In the genomic region with DNA sequence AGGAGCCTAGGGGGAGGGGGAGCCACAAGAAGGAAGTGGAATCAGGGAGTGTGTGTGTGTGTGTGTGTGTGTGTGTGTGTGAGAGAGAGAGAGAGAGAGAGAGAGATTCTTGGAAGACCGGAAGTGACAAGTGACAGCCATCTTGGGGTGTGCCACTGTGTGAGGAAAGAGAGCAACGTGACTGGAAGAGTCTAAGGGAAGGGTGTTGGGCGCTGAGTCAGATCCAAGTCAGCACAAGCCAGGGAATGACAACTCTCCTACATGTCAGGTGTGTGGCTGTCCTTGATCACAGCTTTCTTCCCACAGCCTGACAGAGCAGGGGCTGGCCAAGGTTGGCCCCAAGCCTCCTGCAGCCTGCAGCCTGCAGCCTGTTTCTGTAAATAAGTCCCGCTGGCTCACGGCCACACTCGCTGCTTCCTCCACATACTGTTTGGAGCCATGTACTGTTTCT, we compare ENCODE assay signal across 9 mouse cellular contexts. TPM values are rescaled to one million over a fixed set of nuclear protein-coding genes. Genes with fewer than 3 reads are reported as not detected.
DNase-seq lines count a peak whose midpoint lies in the region; ATAC-seq and TF ChIP-seq lines count a peak whose summit lies in the region.
"Had no signal": no experiment of that assay in that cellular context is flagged by ENCODE, and none has a peak within 500 bp of the region (broad histone marks: within the 10 kb centered on the region; RNA-seq: fewer than 3 reads in every experiment).

No protein-coding gene starts in this region.

- H3K27me3 ChIP-seq in intestine, postnatal 0 days (replicated peaks; ENCODE audit: control insufficient read depth, insufficient read depth, low read length) = no peaks in the 10 kb centered on the region
- no peaks in the 10 kb centered on the region for H3K27me3 ChIP-seq in megakaryocyte, embryonic 14.5 days (replicated peaks)

- H3K4me2 ChIP-seq in intestine, postnatal 0 days (replicated peaks; ENCODE audit: low read depth) = no peak overlapping the region

- intact Hi-C loops in left cerebral cortex, adult 2 months (cut with DNase I) = no loop called here
- intact Hi-C loops in left cerebral cortex, postnatal 4 days (cut with DNase I) = no loop called here

- H3K4me3 ChIP-seq in left cerebral cortex, adult 2 months = no peak overlapping the region
- no peak overlapping the region for H3K4me3 ChIP-seq in intestine, postnatal 0 days (ENCODE audit: low read depth, low read length)
- H3K4me3 ChIP-seq in megakaryocyte, embryonic 14.5 days (replicated peaks) = peak overlapping the region; percentile 76

- peak; percentile 11 for ATAC-seq in granulocyte monocyte progenitor cell, adult 5-6 weeks (replicated peaks; ENCODE audit: poor library complexity, severe bottlenecking)
- ATAC-seq in intestine, postnatal 0 days = peak; percentile 54

- H3K9ac ChIP-seq in intestine, postnatal 0 days (ENCODE audit: low read depth, low read length) = no peak overlapping the region

- TF ChIP-seq CTCF in left cerebral cortex, adult 2 months (IDR thresholded peaks at IDR 0.05) = no peak
- TF ChIP-seq CTCF in intestine, postnatal 0 days (IDR thresholded peaks at IDR 0.05; ENCODE audit: low read depth) = no peak

- H3K9me3 ChIP-seq in intestine, postnatal 0 days (ENCODE audit: control insufficient read depth) = no peaks in the 10 kb centered on the region
- peaks cover 4% of the 10 kb centered on the region for H3K9me3 ChIP-seq in megakaryocyte, embryonic 14.5 days

- DNase-seq in left cerebral cortex, adult 2 months (ENCODE audit: extremely low spot score in 1 of 2, low spot score in 2 of 2) = peak; percentile 45 to 57
- DNase-seq in left cerebral cortex, postnatal 4 days = no peak
- no peak for DNase-seq in embryo, embryonic 11 days
- DNase-seq in T-cell, adult 2 months (ENCODE audit: low spot score) = no peak
- no peak for DNase-seq in ovary, adult 18-20 months (ENCODE audit: low spot score)

- peak overlapping the region; percentile 57 for H3K27ac ChIP-seq in left cerebral cortex, adult 2 months
- 0 out of 2 replicates have a peak overlapping the region, but pooled peaks have one; percentile 15 for H3K27ac ChIP-seq in intestine, postnatal 0 days (ENCODE audit: low read depth, low read length)

- H3K36me3 ChIP-seq in intestine, postnatal 0 days (ENCODE audit: control insufficient read depth, insufficient read depth) = no peaks in the 10 kb centered on the region
- peaks cover 99% of the 10 kb centered on the region for H3K36me3 ChIP-seq in megakaryocyte, embryonic 14.5 days (replicated peaks; ENCODE audit: low read length)

- H3K4me1 ChIP-seq in intestine, postnatal 0 days (replicated peaks; ENCODE audit: control insufficient read depth, insufficient read depth, low read length) = peaks cover 6% of the 10 kb centered on the region; the same call in 1 of the 2 replicates
- H3K4me1 ChIP-seq in megakaryocyte, embryonic 14.5 days = peaks cover 99% of the 10 kb centered on the region

- WGBS in intestine, postnatal 0 days = 44% methylated on average over 6 of the region's 6 CpGs

RNA-seq across cellular contexts. Expression of gene Ccdc97, which starts 13.1 kb away (rescaled TPM):
- total RNA-seq in left cerebral cortex, adult 2 months (2021) = 10 to 100 TPM; 65.4 to 66.5 TPM
- 10 to 100 TPM; 47.8 to 48.6 TPM for total RNA-seq in left cerebral cortex, postnatal 4 days (2021)
- total RNA-seq in granulocyte monocyte progenitor cell, adult 5-6 weeks (2014; fragmentation: Nextera tagmentation) = 35.6 and 51.7 TPM in 2 replicates
- 8.9 and 14.8 TPM in 2 replicates for total RNA-seq in granulocyte monocyte progenitor cell, adult 5-6 weeks (2017)
- 15.9 and 16.5 TPM in 2 replicates for polyA plus RNA-seq in intestine, postnatal 0 days (2015; fragmentation: Nextera tagmentation; extraction: Ambion mirVana)
- 30.5 and 39.5 TPM in 2 replicates for polyA plus RNA-seq in megakaryocyte, embryonic 14.5 days (2012; ENCODE audit: insufficient read depth, low replicate concordance)

RNA-seq across cellular contexts. Expression of gene Tgfb1, which starts 19.0 kb away (rescaled TPM):
- total RNA-seq in left cerebral cortex, adult 2 months (2021) = 10 to 100 TPM in 1 of 2 experiments, 1 to 10 TPM in 1; 7.3 to 10.7 TPM
- 10 to 100 TPM in 1 of 2 experiments, 1 to 10 TPM in 1; 8.5 to 10.1 TPM for total RNA-seq in left cerebral cortex, postnatal 4 days (2021)
- 261 and 291 TPM in 2 replicates for total RNA-seq in granulocyte monocyte progenitor cell, adult 5-6 weeks (2014; fragmentation: Nextera tagmentation)
- total RNA-seq in granulocyte monocyte progenitor cell, adult 5-6 weeks (2017) = 26.4 and 34.3 TPM in 2 replicates
- 1.7 and 2.2 TPM in 2 replicates for polyA plus RNA-seq in intestine, postnatal 0 days (2015; fragmentation: Nextera tagmentation; extraction: Ambion mirVana)
- 4,315 and 7,169 TPM in 2 replicates for polyA plus RNA-seq in megakaryocyte, embryonic 14.5 days (2012; ENCODE audit: insufficient read depth, low replicate concordance)

RNA-seq across cellular contexts. Expression of gene B9d2, which starts 25.2 kb away (rescaled TPM):
- 10 to 100 TPM; 21.3 to 25.9 TPM for total RNA-seq in left cerebral cortex, adult 2 months (2021)
- total RNA-seq in left cerebral cortex, postnatal 4 days (2021) = 10 to 100 TPM; 24.7 to 25.7 TPM
- 49.7 and 53.8 TPM in 2 replicates for total RNA-seq in granulocyte monocyte progenitor cell, adult 5-6 weeks (2014; fragmentation: Nextera tagmentation)
- 31.0 and 49.9 TPM in 2 replicates for total RNA-seq in granulocyte monocyte progenitor cell, adult 5-6 weeks (2017)
- polyA plus RNA-seq in intestine, postnatal 0 days (2015; fragmentation: Nextera tagmentation; extraction: Ambion mirVana) = 12.4 and 12.6 TPM in 2 replicates
- 89.8 and 105 TPM in 2 replicates for polyA plus RNA-seq in megakaryocyte, embryonic 14.5 days (2012; ENCODE audit: insufficient read depth, low replicate concordance)

RNA-seq across cellular contexts. Expression of gene Tmem91, which starts 30.9 kb away (rescaled TPM):
- total RNA-seq in left cerebral cortex, adult 2 months (2021) = 10 to 100 TPM; 20.7 to 29.4 TPM
- total RNA-seq in left cerebral cortex, postnatal 4 days (2021) = 10 to 100 TPM; 14.6 to 19.9 TPM
- total RNA-seq in granulocyte monocyte progenitor cell, adult 5-6 weeks (2014; fragmentation: Nextera tagmentation) = 0.75 and 1.5 TPM in 2 replicates
- not detected in 2 replicates for total RNA-seq in granulocyte monocyte progenitor cell, adult 5-6 weeks (2017)
- 0.61 and 1.3 TPM in 2 replicates for polyA plus RNA-seq in intestine, postnatal 0 days (2015; fragmentation: Nextera tagmentation; extraction: Ambion mirVana)
- 4.3 and 4.7 TPM in 2 replicates for polyA plus RNA-seq in megakaryocyte, embryonic 14.5 days (2012; ENCODE audit: insufficient read depth, low replicate concordance)
- total RNA-seq: adrenal gland, postnatal 36 days had no signal

RNA-seq across cellular contexts. Expression of gene Exosc5, which starts 46.9 kb away (rescaled TPM):
- total RNA-seq in left cerebral cortex, adult 2 months (2021) = 10 to 100 TPM; 23.3 to 24.0 TPM
- total RNA-seq in left cerebral cortex, postnatal 4 days (2021) = 10 to 100 TPM; 15.1 to 18.4 TPM
- 84.1 and 154 TPM in 2 replicates for total RNA-seq in granulocyte monocyte progenitor cell, adult 5-6 weeks (2014; fragmentation: Nextera tagmentation)
- 73.1 and 81.3 TPM in 2 replicates for total RNA-seq in granulocyte monocyte progenitor cell, adult 5-6 weeks (2017)
- polyA plus RNA-seq in intestine, postnatal 0 days (2015; fragmentation: Nextera tagmentation; extraction: Ambion mirVana) = 50.4 and 52.7 TPM in 2 replicates
- 233 and 501 TPM in 2 replicates for polyA plus RNA-seq in megakaryocyte, embryonic 14.5 days (2012; ENCODE audit: insufficient read depth, low replicate concordance)

Comparison
In these comparisons a context has a peak if more than half of its experiments do, and no peak if none do; other contexts are left out.
1. DNase-seq: peak in left cerebral cortex, adult 2 months (2 of 2); none in left cerebral cortex, postnatal 4 days (single experiment), embryo, embryonic 11 days (single experiment), T-cell, adult 2 months (single experiment) and ovary, adult 18-20 months (single experiment).